Mouse (Mus musculus): ENCODE data around the gene Vasn. TPM values are rescaled to one million over a fixed set of nuclear protein-coding genes. Genes with fewer than 3 reads are reported as not detected.

Vasn gene
- total RNA-seq, 2 experiments from 2014 or later, result 4.8 to 6.0 TPM

GRCm38 (mm10) chr16:4635760-4636159, 4.0 kb upstream of the Vasn start:
- H3K4me3 ChIP-seq, result no peak overlapping the region
- no peak for TF ChIP-seq CTCF (IDR thresholded peaks at IDR 0.05)
- DNase-seq, result no peak
- H3K27ac ChIP-seq, result no peak overlapping the region
- intact Hi-C loops (cut with DNase I), result no loop called here

GRCm38 (mm10) chr16:4638891-4639390, 800 bp upstream of the Vasn start:
- no peak for TF ChIP-seq CTCF (IDR thresholded peaks at IDR 0.05)

GRCm38 (mm10) chr16:4640267-4641005, 695 bp downstream of the Vasn start:
- peak overlapping the region; percentile 84 for H3K4me3 ChIP-seq
- DNase-seq, result no peak
- TF ChIP-seq CTCF (IDR thresholded peaks at IDR 0.05), result no peak
- intact Hi-C loops (cut with DNase I), result no loop called here
- peak overlapping the region; percentile 91 for H3K27ac ChIP-seq

More at GRCm38 (mm10) chr16:4638891-4639390, 800 bp upstream of the Vasn start:
- Histone ChIP-seq H3K4me3 (no peak overlapping the region), H3K27ac (no peak overlapping the region)
- intact Hi-C loops (cut with DNase I), result no loop called here
- DNase-seq, result no peak

- Histone ChIP-seq H3K4me3 (peak overlapping the region; percentile 84), H3K27ac (peak overlapping the region; percentile 91)
- TF ChIP-seq CTCF (IDR thresholded peaks at IDR 0.05), result no peak
- intact Hi-C loops (cut with DNase I), result no loop called here
- DNase-seq, result no peak
These were observed 1.5 kb downstream of the Vasn start for GRCm38 (mm10) chr16:4641119-4641838.

- peak; percentile 62 for DNase-seq
- Histone ChIP-seq H3K27ac (peak overlapping the region; percentile 80), H3K4me3 (peak overlapping the region; percentile 61)
- intact Hi-C loops (cut with DNase I), result no loop called here
- TF ChIP-seq CTCF (IDR thresholded peaks at IDR 0.05), result no peak
These were observed 2.4 kb downstream of the Vasn start for GRCm38 (mm10) chr16:4642190-4642589.

- peak overlapping the region; percentile 61 for H3K4me3 ChIP-seq
- intact Hi-C loops (cut with DNase I), result no loop called here
- no peak for TF ChIP-seq CTCF (IDR thresholded peaks at IDR 0.05)
- DNase-seq, result no peak
- peak overlapping the region; percentile 80 for H3K27ac ChIP-seq
These were observed 3.2 kb downstream of the Vasn start for GRCm38 (mm10) chr16:4642937-4643336.

GRCm38 (mm10) chr16:4643670-4644419, 4.1 kb downstream of the Vasn start:
- peak overlapping the region; percentile 61 for H3K4me3 ChIP-seq
- intact Hi-C loops (cut with DNase I), result no loop called here
- peak; percentile 95 for DNase-seq

GRCm38 (mm10) chr16:4645867-4646266, 6.1 kb downstream of the Vasn start:
- intact Hi-C loops (cut with DNase I), result no loop called here
- H3K27ac ChIP-seq, result peak overlapping the region; percentile 78
- TF ChIP-seq CTCF (IDR thresholded peaks at IDR 0.05), result no peak
- peak; percentile 12 for DNase-seq
- H3K4me3 ChIP-seq, result no peak overlapping the region

More at GRCm38 (mm10) chr16:4643670-4644419, 4.1 kb downstream of the Vasn start:
- H3K27ac ChIP-seq, result peak overlapping the region; percentile 80
- no peak for TF ChIP-seq CTCF (IDR thresholded peaks at IDR 0.05)

GRCm38 (mm10) chr16:4646831-4647230, 7.1 kb downstream of the Vasn start:
- intact Hi-C loops (cut with DNase I), result no loop called here

GRCm38 (mm10) chr16:4647651-4648141, 8.0 kb downstream of the Vasn start:
- no peak for TF ChIP-seq CTCF (IDR thresholded peaks at IDR 0.05)
- peak; percentile 84 for DNase-seq
- peak overlapping the region; percentile 78 for H3K27ac ChIP-seq
- intact Hi-C loops (cut with DNase I), result no loop called here
- H3K4me3 ChIP-seq, result peak overlapping the region; percentile 54

More at GRCm38 (mm10) chr16:4646831-4647230, 7.1 kb downstream of the Vasn start:
- Histone ChIP-seq H3K27ac (peak overlapping the region; percentile 78), H3K4me3 (peak overlapping the region; percentile 54)
- DNase-seq, result peak; percentile 17
- no peak for TF ChIP-seq CTCF (IDR thresholded peaks at IDR 0.05)

GRCm38 (mm10) chr16:4648416-4649023, 8.8 kb downstream of the Vasn start:
- intact Hi-C loops (cut with DNase I), result no loop called here
- H3K27ac ChIP-seq, result peak overlapping the region; percentile 78
- DNase-seq, result peak; percentile 55
- H3K4me3 ChIP-seq, result peak overlapping the region; percentile 54
- no peak for TF ChIP-seq CTCF (IDR thresholded peaks at IDR 0.05)

- intact Hi-C loops (cut with DNase I), result no loop called here
- peak overlapping the region; percentile 78 for H3K27ac ChIP-seq
- TF ChIP-seq CTCF (IDR thresholded peaks at IDR 0.05), result no peak
- peak overlapping the region; percentile 54 for H3K4me3 ChIP-seq
- DNase-seq, result peak; percentile 15
These were observed 9.5 kb downstream of the Vasn start for GRCm38 (mm10) chr16:4649211-4649610.

All from gastrocnemius, adult 2 months (tissue).